Mouse (Mus musculus): ENCODE results near the gene Atraid. TPM values are rescaled to one million over a fixed set of nuclear protein-coding genes. Genes with fewer than 3 reads are reported as not detected.
"Not testable (repeated sequence)": the region's sequence is repeated elsewhere in the genome, so short reads cannot be mapped to it uniquely, and the experiment has no call there.

Atraid gene
- 100 to 1,000 TPM; 104 to 109 TPM for total RNA-seq (2021)
- long read RNA-seq, experiment 1, transcript Atraid-201 (7 exons, 966 nt), result major isoform, 43 of 45 reads
- long read RNA-seq, experiment 1, partial matches to known transcripts, result 0 of 45 reads
- long read RNA-seq, experiment 1, other reads (novel, unspliced or antisense), result 1 of 45 reads
- long read RNA-seq, experiment 2, transcript Atraid-204 (7 exons, 840 nt), result minor isoform, 5 of 127 reads
- long read RNA-seq, experiment 2, transcript Atraid-201 (7 exons, 966 nt), result major isoform, 114 of 127 reads
- long read RNA-seq, experiment 2, partial matches to known transcripts, result 1 of 127 reads
- long read RNA-seq, experiment 2, other reads (novel, unspliced or antisense), result 4 of 127 reads

DNA sequence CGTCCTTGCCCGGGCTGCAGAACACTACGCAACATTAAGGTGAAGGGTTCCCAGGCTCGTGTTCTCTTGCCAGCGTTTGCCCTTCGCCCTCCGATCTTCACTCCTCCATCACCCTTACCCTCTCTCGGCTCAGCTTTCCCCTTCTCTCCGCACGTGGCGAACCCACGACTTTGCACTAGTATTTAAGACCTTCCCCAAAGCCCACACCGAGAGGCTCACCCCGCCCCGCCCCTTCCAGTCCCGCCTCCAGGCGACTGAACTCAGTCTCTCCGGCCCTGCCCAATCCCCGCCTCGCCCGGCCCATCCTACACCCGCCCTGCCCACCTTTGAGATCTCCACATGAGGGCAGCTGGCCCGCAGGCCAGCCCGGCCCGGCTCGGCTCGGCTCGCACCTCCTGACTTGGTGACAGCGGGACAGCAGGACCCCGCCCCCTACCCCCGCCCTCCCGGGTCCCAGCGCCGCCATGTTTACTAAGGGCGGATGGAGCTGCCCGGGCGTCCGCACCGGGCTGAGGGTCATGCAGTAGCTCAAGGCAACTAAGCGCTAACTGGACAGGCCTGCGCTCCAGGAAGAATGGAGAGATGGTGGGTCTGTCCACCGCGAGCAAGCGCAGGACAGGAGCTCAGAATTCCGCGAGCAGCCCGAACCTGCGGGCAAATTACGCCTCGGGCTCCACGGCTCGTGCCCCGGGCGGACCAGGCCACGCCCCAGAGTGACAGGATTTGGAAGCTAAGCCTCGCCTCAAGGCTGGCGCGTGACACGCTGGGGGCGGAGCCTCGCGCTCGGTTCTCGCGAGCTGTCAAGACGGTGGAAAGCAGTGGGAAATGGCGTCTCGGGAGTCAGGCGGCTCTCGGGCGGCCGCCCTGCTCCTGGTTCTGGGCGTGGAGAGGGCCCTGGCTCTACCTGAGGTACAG is at the start of gene Atraid:
Gene Atraid, plus strand, starts transcription at position 465 of the 915 bp plus-strand sequence.
- DNase-seq (ENCODE audit: low spot score in 2 of 2), result peak; percentile 98

- no peak for DNase-seq (ENCODE audit: low spot score in 2 of 2)
Measured at GRCm38 (mm10) chr5:30999324-30999723, 48.8 kb upstream of the Atraid start.

DNA sequence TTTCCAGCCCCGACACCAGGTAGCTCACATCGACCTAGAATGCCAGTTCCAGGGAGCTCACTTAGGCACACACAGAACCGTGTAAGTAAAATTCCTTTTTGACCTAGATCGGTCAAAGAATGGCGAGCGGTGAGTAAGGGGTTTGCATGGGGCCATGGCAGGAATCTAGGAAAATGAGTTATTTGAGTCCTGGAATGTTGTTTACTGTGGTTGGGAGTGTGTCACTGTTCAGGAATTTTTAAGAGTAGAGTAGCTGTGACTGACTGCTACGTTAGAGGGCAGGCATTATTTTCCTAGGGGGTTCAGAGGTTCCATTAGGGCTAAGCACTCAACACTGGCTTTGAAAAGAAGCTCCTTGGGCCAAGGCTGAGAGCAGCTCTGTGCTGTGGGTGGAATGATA is 48.0 kb upstream of the Atraid start:
- no peak for DNase-seq (ENCODE audit: low spot score in 2 of 2)

DNA sequence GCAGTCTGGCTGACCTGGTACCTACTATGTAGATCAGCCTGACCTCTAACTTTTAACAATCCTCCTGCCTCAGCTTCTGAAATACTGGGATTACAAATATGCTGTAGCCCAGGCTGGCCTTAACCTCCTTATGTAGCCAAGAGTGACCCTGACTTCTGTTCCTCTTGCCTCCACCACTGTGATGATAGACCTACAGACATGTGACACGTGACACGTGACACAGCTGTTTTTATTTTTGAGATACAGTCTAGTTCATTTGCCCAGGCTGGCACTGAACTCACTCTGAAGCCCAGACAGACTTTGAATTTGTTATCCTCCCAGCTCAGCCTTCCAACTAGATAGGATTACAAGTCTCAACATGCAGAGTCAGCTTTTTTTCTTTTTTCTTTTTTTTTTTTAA is 47.1 kb upstream of the Atraid start:
- no peak for DNase-seq (ENCODE audit: low spot score in 2 of 2)

GRCm38 (mm10) chr5:31001560-31001959 is 46.6 kb upstream of the Atraid start:
- no peak for DNase-seq (ENCODE audit: low spot score in 2 of 2)

GRCm38 (mm10) chr5:31004184-31004583 is 43.9 kb upstream of the Atraid start:
- peak; percentile 90 to 95 for DNase-seq (ENCODE audit: low spot score in 2 of 2)

GRCm38 (mm10) chr5:31012737-31013136 is 35.4 kb upstream of the Atraid start:
- no peak for DNase-seq (ENCODE audit: low spot score in 2 of 2)

DNA sequence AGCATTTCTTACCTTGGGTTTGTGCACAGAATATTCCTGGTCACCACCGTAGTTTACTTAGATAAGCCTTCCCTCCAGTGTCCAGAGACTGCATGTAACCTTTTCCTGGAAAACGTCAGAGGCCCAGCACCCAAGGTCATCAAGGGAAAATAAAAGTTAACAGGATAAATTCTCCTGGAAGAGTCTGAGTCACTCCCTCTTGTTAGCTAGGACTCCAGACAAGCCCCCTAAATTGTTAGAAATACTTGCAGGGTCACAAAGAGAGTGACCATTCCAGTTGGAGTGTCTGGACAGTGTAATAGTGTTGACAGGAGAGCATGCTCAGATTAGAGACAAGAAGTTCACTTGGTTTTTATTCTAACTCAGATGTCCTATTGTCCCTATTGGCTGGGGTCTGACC is 32.2 kb upstream of the Atraid start:
- no peak for DNase-seq (ENCODE audit: low spot score in 2 of 2)

DNA sequence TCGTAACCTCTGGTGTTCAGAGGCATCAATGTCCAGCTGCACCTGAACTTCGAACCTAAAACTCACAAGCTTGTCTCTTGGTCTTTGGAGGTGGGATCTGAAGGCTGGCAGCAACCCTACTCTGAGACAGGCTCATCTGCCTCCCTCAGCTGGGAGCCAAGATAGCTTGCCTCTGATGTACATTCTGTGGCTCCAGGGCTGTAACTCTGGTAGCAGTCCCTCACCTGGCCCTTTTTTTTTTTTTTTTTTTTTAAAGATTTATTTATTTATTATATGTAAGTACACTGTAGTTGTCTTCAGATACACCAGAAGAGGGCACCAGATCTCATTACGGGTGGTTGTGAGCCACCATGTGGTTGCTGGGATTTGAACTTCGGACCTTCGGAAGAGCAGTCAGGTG is 26.3 kb upstream of the Atraid start:
- not testable (repeated sequence) for DNase-seq (ENCODE audit: low spot score in 2 of 2)

DNA sequence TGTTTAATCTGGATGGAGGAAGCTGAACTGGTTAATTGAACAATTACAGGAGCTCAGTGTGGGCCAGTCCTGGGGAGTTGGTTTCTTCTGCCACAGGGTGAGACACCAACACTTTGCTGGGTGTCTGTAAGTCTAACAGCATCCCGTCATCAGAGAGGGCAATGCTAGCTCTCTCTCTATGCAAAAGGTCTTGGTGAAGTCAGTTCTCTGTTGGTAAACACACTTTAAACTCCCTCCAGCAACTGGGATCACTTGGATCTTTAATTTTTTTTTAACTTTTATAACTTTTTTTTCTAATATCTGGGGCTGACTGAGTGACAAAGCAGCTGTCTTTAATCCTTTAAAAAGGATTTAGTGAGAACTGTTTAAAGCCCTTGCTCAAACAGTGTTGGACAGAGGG is 25.4 kb upstream of the Atraid start:
- DNase-seq (ENCODE audit: low spot score in 2 of 2), result no peak

DNA sequence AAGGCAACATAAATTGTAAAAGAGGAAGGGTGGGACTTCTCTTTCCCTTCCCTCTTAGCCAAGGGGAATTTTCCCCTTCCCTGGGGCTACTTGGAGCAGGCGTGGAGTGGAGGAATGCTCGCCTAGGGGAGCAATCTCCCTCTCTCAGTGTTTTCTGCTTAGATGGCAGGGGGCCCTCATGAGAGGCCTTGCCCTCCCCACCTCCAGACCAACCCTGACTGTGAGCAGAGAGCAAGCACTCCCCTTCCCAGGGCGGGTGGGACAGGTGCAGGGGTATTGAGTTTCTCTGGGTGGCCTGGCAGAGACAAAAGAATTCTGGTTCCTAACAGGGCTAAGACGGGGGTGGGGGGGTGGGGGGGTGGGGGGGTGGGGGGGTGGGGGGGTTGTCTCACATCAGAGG is 24.9 kb upstream of the Atraid start:
- no peak for DNase-seq (ENCODE audit: low spot score in 2 of 2)

- no peak for DNase-seq (ENCODE audit: low spot score in 2 of 2)
Measured at GRCm38 (mm10) chr5:31024641-31025040, 23.5 kb upstream of the Atraid start.

- no peak for DNase-seq (ENCODE audit: low spot score in 2 of 2)
Measured at GRCm38 (mm10) chr5:31030926-31031325, 17.2 kb upstream of the Atraid start.

- no peak for DNase-seq (ENCODE audit: low spot score in 2 of 2)
Measured at GRCm38 (mm10) chr5:31031508-31031907, 16.6 kb upstream of the Atraid start.

- no peak for DNase-seq (ENCODE audit: low spot score in 2 of 2)
Measured at GRCm38 (mm10) chr5:31034669-31035068, 13.4 kb upstream of the Atraid start.

DNA sequence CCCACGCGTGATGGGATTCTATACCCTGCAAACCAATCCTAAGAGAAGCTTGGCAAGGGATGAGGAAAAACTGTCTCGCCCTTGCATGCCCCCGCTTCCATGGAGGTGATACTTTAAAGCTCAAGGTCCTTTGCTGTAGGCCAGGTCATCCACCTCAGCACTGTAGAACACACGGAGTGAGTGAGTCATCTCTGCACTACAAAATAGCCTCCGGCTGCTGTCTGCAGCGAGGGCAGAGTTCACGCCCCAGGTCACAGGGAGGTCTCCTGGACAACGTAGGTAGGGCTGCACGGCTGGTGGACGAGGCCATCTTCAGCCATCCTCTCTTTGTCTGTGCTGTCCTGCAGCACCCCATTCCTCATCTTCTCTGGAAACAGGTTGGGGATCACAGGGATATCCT is 11.6 kb upstream of the Atraid start:
- not testable (repeated sequence) for DNase-seq (ENCODE audit: low spot score in 2 of 2)

DNA sequence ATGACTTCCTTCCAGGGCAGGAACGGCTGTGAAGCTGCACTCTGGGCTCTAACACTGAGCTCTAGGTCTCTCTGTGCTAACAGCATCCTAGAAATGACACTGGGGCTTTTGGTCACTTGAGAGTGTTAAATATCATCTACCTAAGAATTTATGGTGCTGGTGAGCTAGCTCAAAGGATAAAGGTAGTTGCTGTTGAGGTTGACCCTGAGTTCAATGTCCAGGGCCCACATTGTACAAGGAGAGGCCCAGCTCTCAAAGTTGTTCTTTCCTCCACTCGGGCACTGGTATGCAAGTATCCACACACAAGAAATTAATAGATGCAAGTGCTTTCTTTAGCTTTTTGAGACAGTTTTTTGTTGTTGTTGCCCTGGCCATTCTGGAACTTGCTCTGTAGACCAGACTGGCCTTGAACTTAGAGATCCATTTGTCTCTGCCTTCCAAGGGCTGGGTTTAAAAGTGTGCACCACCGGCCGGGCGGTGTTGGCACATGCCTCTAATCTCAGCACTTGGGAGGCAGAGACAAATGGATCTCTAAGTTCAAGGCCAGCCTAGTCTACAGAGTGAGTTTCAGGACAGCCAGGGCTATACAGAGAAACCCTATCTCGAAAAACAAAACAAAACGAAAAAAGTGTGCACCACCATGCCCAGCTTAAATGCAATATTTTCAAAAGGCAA is 9.8 kb upstream of the Atraid start:
- no peak for DNase-seq (ENCODE audit: low spot score in 2 of 2)

DNA sequence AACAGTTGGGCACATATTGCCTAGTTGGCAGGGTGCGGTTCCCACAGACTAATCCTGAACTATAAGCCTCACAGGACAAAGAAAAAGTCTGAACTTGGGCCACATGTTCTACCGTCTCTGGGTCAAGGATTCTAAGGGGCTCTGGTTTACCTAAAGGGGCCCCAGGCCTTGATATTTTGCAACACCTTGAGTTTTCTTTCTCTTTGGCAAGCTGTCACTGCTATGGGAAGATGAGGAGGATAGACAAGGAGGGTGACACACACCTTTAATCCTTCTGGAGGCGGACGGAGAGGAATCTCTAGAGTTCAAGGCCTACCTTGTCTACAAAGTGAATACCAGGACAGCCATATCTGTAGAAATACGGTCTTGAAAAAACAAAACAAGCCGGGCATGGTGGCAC is 1.7 kb upstream of the Atraid start:
- no peak for DNase-seq (ENCODE audit: low spot score in 2 of 2)

DNA sequence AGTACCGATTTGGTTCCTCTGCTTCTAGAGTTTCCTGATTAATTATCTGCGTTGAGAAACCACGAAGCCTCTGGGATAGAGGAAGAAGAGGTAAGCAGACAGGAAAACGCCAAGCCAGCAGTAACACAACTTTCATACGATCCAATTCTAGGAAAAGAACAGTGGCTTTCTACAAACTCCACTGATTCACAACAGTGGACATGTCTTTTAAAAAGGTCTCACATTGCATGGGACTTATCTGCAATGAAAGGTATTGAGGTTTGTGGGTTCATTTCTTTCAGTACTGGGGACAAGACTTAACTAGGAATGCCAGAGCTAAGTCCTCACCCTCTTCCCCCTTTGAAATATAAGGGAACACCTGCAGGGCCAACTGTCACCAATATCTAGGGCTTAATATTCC is 1.0 kb upstream of the Atraid start:
- DNase-seq (ENCODE audit: low spot score in 2 of 2), result no peak

GRCm38 (mm10) chr5:31048763-31049641 is 890 bp downstream of the Atraid start, which contains the start of gene Slc5a6:
Gene Slc5a6, minus strand, starts transcription at chr5:31048924.
- DNase-seq (ENCODE audit: low spot score in 2 of 2), result no peak

DNA sequence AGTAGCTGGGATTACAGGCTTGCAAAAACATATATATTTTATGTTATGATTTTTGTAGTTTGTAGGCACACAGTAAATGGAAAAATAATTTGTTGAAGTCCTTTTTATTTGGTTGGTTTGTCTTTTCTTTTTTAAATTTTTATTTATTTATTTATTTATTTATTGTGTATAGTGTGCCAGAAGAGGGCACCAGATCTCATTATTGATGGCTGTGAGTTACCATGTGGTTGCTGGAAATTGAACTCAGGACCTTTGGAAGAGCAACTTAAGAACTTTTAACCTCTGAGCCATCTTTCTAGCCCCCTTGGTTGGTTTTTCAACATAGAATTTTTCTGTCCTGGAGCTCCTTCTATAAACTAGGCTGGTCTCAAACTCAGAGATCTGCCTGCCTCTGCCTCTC is 2.3 kb downstream of the Atraid start:
- DNase-seq (ENCODE audit: low spot score in 2 of 2), result no peak

All from adrenal gland, adult 18-20 months (tissue).